Mouse (Mus musculus) R1 (cell line): ENCODE data around the gene 2810006K23Rik.
A peak's percentile ranks its signal among the peaks of the same experiment; 100 is the strongest.
"Not testable (repeated sequence)": the region's sequence is repeated elsewhere in the genome, so short reads cannot be mapped to it uniquely, and the experiment has no call there.

Experiments used
- DNase-seq: peaks from one replicate; pipeline ENCODE4 v3.0.0-alpha.2; 2018; ENCODE audit warnings: low read depth, low spot score

Gene 2810006K23Rik

GRCm38 (mm10) chr5:124327510-124328364 is at the start of gene 2810006K23Rik, which contains the start of gene Mphosph9:
TSS of gene 2810006K23Rik (plus strand) at chr5:124328089.
TSS of gene Mphosph9 (minus strand) at chr5:124327972.
- DNase-seq, result peak; percentile 100

GRCm38 (mm10) chr5:124282854-124283253 is 45.0 kb upstream of the 2810006K23Rik start:
- no peak for DNase-seq

GRCm38 (mm10) chr5:124284330-124284729 is 43.6 kb upstream of the 2810006K23Rik start:
- DNase-seq, result peak; percentile 39

DNA sequence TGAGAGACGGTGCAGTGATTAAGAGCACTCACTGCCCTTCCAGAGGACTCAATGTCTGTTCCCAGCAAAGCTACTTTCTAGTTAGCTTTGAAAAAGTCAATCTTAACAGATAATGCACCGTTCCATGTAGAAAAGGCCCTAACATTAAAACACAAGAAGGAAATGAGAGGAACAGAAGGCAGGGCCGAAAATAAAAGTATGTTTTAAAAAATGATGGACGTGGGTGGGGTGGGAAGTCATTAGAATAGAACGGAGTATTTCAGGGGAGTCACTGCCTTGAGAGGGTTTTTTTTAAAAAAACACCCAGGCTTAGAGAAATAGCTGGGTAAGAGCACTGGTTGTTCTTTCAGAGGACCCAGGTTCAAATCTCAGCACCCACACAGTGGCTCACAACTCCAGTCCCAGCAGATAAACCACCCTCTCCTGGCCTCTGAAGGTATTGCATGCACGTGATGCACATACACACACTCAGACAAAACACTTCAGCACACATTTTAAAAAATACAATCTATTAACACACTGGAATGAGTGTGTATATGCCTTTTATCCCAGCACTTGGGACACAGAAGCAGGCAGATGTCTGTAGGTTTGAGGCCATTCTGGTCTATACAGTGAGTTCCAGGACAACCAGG is 40.2 kb upstream of the 2810006K23Rik start:
- DNase-seq, result peak; percentile 48

DNA sequence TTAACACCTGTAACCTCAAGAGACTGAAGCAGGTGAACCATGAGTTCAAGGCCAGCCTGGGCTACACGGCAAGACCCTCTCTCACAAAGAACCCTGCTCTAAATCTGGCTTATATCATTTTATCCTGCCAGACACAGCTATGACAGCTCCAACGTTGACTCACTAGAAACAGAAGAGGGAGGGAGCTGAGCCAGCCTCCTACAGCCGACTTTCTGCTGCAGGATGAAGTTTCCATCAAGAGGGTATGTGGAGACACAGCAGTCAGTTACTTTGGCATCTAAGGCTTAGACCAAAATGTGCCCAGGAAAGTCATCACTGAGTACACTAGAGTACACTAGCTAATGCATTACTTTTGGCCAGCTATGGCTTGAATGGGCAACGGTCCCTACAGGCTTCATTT is 37.7 kb upstream of the 2810006K23Rik start:
- no peak for DNase-seq

- DNase-seq, result no peak
Observed at GRCm38 (mm10) chr5:124293967-124294366, 33.9 kb upstream of the 2810006K23Rik start.

DNA sequence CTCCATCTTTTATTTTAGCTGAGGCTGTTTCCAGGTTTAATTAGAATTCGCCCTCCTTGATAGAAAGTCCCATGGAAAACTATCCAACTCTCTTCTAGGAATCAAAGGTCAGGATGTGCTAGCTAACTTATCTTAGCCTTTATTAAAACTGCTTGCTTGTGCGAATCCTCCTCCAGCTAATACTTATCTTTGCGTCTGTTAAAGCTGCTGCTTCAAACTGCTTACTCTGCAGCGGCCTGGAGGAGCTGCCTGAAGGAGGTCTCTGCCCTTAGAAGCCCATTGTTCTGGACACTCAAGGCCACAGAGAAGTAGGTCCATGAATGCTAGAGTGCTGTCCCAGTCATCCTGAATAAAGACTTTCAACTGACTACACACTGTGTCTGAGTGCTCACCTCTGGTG is 31.4 kb upstream of the 2810006K23Rik start:
- no peak for DNase-seq

- DNase-seq, result peak; percentile 50
Observed at GRCm38 (mm10) chr5:124299307-124299706, 28.6 kb upstream of the 2810006K23Rik start.

DNA sequence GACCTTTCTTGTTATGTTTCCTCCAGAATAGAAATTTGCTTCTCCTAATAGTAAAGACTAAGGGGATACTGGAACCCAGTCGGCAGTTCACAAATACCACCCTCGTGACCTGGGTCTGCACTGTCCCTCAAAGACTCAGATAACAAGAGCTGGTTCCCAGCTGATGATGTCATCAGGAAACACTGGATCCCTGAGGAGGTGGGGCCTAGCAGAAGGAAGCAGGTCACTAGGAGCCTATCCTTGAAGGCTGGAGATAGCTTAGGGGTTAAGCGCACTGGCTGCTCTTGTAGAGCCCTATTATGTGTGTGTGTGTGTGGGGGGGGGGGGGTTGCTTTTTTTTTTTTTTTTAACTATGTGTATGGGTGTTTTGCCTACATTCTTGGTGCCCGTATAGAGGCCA is 27.8 kb upstream of the 2810006K23Rik start:
- peak; percentile 65 for DNase-seq

GRCm38 (mm10) chr5:124302853-124303252 is 25.0 kb upstream of the 2810006K23Rik start:
- not testable (repeated sequence) for DNase-seq

DNA sequence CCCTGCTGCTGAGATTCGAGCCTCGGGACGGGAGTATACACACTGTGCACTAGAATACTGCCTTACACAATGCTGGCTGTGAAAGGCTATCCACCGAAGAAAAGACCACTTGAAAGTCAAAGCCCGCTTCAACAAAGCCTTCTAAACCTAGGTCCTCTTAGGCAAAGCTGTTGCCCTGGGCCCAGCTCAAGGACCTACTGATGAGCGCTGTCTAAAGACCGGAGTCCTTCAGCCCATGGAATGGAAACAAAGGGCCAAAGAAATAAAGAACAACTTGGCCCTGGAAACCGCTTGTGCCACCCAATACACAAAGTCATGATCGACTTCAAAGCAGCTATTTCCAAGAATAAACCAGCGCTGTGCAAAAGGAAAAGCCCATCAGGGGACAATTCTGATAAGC is 18.7 kb upstream of the 2810006K23Rik start:
- no peak for DNase-seq

- DNase-seq, result no peak
Observed at GRCm38 (mm10) chr5:124310091-124310490, 17.8 kb upstream of the 2810006K23Rik start.

GRCm38 (mm10) chr5:124315498-124315897 is 12.4 kb upstream of the 2810006K23Rik start:
- no peak for DNase-seq

GRCm38 (mm10) chr5:124315941-124316340 is 11.9 kb upstream of the 2810006K23Rik start:
- no peak for DNase-seq

GRCm38 (mm10) chr5:124317648-124318047 is 10.2 kb upstream of the 2810006K23Rik start:
- DNase-seq, result no peak

DNA sequence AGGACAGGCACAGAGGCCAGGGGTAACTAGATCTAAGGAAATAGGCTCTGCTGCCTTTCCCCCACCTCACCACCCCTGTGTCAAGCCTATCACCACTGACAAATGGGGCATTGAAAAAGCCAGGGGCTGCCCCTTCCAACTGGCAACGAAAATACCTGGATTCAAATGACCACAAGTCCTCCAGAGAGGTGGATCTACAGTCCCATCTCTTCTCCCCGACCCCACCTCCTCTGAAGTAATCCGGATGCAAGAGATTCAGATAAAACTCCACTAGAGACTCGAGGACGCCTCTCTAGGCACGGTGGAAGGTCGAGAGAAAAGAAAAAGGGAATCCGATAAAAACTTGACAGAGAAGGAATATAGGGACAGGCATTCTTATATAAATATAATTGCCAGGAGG is 1.1 kb upstream of the 2810006K23Rik start:
- no peak for DNase-seq

GRCm38 (mm10) chr5:124330086-124330485 is 2.2 kb downstream of the 2810006K23Rik start:
- no peak for DNase-seq

DNA sequence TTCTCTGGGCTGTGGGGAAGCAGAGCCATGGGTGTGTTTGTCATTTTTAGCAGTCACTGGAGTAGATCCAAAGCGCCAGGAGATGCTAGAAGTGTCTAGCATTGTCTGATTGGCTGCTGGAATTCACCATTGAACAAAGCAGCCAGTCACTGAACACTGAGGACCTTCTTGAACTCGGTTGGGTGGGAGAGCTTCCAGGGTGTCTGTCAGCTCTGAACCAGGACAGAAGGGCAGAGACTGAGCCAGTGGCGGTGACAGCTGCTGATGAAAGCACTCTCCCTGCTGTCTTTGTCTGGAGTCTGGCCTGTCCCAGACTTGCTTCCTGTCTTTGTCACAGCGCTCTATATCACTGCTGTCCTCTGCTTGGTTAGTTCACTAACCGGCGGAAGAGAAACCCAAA is 6.5 kb downstream of the 2810006K23Rik start:
- no peak for DNase-seq

GRCm38 (mm10) chr5:124337103-124337502 is 9.2 kb downstream of the 2810006K23Rik start:
- no peak for DNase-seq

- DNase-seq, result no peak
Observed at GRCm38 (mm10) chr5:124337909-124338308, 10.0 kb downstream of the 2810006K23Rik start.

DNA sequence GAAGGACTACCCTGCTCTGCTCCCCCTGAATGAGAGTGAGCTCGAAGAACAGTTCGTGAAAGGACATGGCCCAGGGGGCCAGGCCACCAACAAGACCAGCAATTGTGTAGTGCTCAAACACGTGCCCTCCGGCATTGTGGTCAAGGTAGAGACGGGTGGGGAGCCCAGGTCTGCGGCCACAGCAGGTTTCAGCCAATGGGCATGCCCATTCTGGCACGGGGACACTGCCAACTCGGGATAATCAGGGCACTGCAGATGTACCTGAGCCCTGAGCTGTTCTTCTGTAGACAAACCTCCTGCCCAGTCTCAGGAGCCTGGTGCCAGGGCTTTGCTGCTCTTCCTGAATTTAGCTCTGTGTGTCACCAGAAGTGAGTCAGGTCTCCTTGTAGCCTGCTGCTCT is 10.9 kb downstream of the 2810006K23Rik start:
- no peak for DNase-seq

DNA sequence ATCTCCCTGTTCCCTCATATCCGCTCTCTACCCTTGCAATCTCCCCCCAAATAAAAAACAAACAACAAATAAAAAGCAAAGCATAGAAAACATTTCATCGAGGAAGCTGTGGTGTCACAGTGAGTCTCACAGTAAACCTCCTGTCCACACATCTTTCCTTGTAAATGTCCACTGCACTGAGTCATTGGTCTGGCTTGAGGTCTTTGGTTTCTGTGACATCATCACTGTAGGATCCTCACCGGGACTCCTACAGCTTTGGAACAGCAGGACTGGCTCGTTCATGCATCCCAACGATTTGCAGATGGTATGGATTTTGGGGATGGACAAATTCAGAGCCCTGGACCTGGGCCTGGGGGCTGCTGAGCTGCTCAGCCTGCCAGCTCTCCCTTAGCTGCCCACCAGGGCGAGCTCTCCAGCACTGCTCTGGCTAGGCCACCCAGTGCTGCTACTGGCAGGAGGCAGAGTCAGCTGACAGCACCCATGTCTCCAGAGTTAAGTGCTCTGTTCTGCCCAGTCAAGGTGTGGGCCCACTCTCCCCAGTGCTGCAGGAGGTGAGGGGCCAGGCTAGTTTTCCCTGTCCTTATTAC is 14.0 kb downstream of the 2810006K23Rik start:
- DNase-seq, result not testable (repeated sequence)
